ENCODE assay signal across 8 mouse cellular contexts in the genomic region with DNA sequence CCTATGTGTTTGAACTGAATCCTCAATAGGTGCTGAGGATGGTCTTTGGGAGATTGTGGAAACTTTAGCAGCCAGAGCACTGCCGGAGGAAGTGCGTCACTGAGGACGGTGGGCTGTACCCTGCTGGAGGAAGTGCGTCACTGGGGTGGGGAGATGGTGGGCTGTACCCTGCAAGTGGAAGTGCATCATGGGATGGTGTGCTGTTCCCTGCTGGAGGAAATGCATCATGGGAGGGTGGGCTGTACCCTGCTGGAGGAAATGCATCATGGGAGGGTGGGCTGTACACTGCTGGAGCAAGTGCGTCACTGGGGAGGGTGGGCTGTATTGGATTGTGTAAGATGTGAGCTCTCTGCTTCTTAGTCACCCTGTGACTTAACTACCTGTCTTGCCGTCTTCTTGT. TPM values are rescaled to one million over a fixed set of nuclear protein-coding genes. Genes with fewer than 3 reads are reported as not detected.
DNase-seq lines count a peak whose midpoint lies in the region; ATAC-seq and TF ChIP-seq lines count a peak whose summit lies in the region.

No protein-coding gene starts in this region.

- no peak for TF ChIP-seq CTCF in liver, adult 2 months (IDR thresholded peaks at IDR 0.05; ENCODE audit: low read depth, low read length)

- 62% methylated on average over 6 of the region's 6 CpGs for WGBS in hindbrain, embryonic 16.5 days
- 65% methylated on average over 6 of the region's 6 CpGs for WGBS in liver, adult 2 months
- WGBS in midbrain, embryonic 15.5 days: 58% methylated on average over 6 of the region's 6 CpGs

- H3K4me3 ChIP-seq in hindbrain, embryonic 16.5 days (ENCODE audit: low read length): peak overlapping the region; percentile 5; the same call in 1 of the 2 replicates
- no peak overlapping the region for H3K4me3 ChIP-seq in liver, adult 2 months (ENCODE audit: insufficient read depth, low read depth, low read length)
- no peak overlapping the region for H3K4me3 ChIP-seq in midbrain, embryonic 15.5 days

- H3K27me3 ChIP-seq in hindbrain, embryonic 16.5 days (replicated peaks; ENCODE audit: control insufficient read depth, insufficient read depth, low read length): no peaks in the 10 kb centered on the region
- H3K27me3 ChIP-seq in liver, adult 2 months (ENCODE audit: control insufficient read depth, insufficient read depth, low read length): no peaks in the 10 kb centered on the region; the same call in 1 of the 2 replicates
- no peaks in the 10 kb centered on the region for H3K27me3 ChIP-seq in midbrain, embryonic 15.5 days (replicated peaks)

- peak; percentile 9 for DNase-seq in cerebellum, adult 9-10 months
- no peak for DNase-seq in cerebellum, adult 8-10 months
- peak; percentile 70 for DNase-seq in adrenal gland, postnatal 14 days
- DNase-seq in frontal cortex, postnatal 10 days (ENCODE audit: low spot score in 2 of 2): peak; percentile 32 to 69
- DNase-seq in liver, adult 2 months (ENCODE audit: extremely low read depth, low read depth, low spot score): peak; percentile 44

- H3K9me3 ChIP-seq in hindbrain, embryonic 16.5 days (ENCODE audit: control insufficient read depth, low read length): no peaks in the 10 kb centered on the region
- H3K9me3 ChIP-seq in midbrain, embryonic 15.5 days: no peaks in the 10 kb centered on the region

- H3K79me2 ChIP-seq in liver, adult 2 months (ENCODE audit: control insufficient read depth, insufficient read depth, low read length): no peaks in the 10 kb centered on the region

- no peaks in the 10 kb centered on the region for H3K4me1 ChIP-seq in hindbrain, embryonic 16.5 days (ENCODE audit: control insufficient read depth, insufficient read depth, low read depth, low read length)
- H3K4me1 ChIP-seq in liver, adult 2 months (ENCODE audit: control insufficient read depth, insufficient read depth, low read length): no peaks in the 10 kb centered on the region
- H3K4me1 ChIP-seq in midbrain, embryonic 15.5 days: 0 out of 2 replicates have a peak, but pooled peaks cover 3% of the 10 kb centered on the region

- no peak overlapping the region for H3K9ac ChIP-seq in hindbrain, embryonic 16.5 days (ENCODE audit: low read depth, low read length)
- no peak overlapping the region for H3K9ac ChIP-seq in liver, adult 2 months (ENCODE audit: low read depth, low read length)
- no peak overlapping the region for H3K9ac ChIP-seq in midbrain, embryonic 15.5 days

- TF ChIP-seq POLR2A in liver, adult 2 months (IDR thresholded peaks at IDR 0.05; ENCODE audit: extremely low read depth, insufficient read depth, low read length): no peak

- H3K27ac ChIP-seq in hindbrain, embryonic 16.5 days (ENCODE audit: low read depth, low read length): no peak overlapping the region
- no peak overlapping the region for H3K27ac ChIP-seq in liver, adult 2 months (replicated peaks; ENCODE audit: insufficient read depth, low read depth, low read length)
- no peak overlapping the region for H3K27ac ChIP-seq in midbrain, embryonic 15.5 days

- peak; percentile 97 for ATAC-seq in hindbrain, embryonic 16.5 days
- ATAC-seq in midbrain, embryonic 15.5 days (replicated peaks): peak; percentile 94
- ATAC-seq in activated CD4-positive, CD25-positive, alpha-beta regulatory T cell, adult 4 months: no peak

- peak overlapping the region; percentile 18; the same call in 1 of the 2 replicates for H3K4me2 ChIP-seq in hindbrain, embryonic 16.5 days (ENCODE audit: low read length)
- H3K4me2 ChIP-seq in midbrain, embryonic 15.5 days: peak overlapping the region; percentile 4; the same call in 1 of the 2 replicates

- H3K36me3 ChIP-seq in hindbrain, embryonic 16.5 days (ENCODE audit: control insufficient read depth, insufficient read depth, low read length): no peaks in the 10 kb centered on the region
- no peaks in the 10 kb centered on the region for H3K36me3 ChIP-seq in liver, adult 2 months (ENCODE audit: control insufficient read depth, insufficient read depth, low read length)
- no peaks in the 10 kb centered on the region for H3K36me3 ChIP-seq in midbrain, embryonic 15.5 days (replicated peaks)

RNA-seq across cellular contexts. Expression of a gene that starts 25.5 kb away (rescaled TPM):
- total RNA-seq in adrenal gland, postnatal 14 days (2021): 17.2 and 19.7 TPM in 2 replicates
- polyA plus RNA-seq in hindbrain, embryonic 16.5 days (2015; fragmentation: Nextera tagmentation; extraction: Ambion mirVana): 30.8 and 35.0 TPM in 2 replicates
- 5.6 and 7.2 TPM in 2 replicates for total RNA-seq in liver, adult 2 months (2014; rRNA removed)
- 13.5 and 14.3 TPM in 2 replicates for polyA plus RNA-seq in liver, adult 2 months (2012; rRNA removed)
- polyA plus RNA-seq in midbrain, embryonic 15.5 days (2015; fragmentation: Nextera tagmentation; extraction: Ambion mirVana): 44.5 and 46.9 TPM in 2 replicates
- 10 to 100 TPM; 21.8 to 28.2 TPM for polyA plus RNA-seq in activated CD4-positive, CD25-positive, alpha-beta regulatory T cell, adult 4 months (2017; shearing (Covaris generic))
